Mouse (Mus musculus) bone marrow macrophage, adult 2 months (primary cell): ENCODE measurements at regions not wholly inside any gene's neighbourhood (a gene's known extent, or its start where the extent isn't known, plus 50 kb on each side); places are given as distances from the start of the nearest gene placed in this dataset.

ENCODE experiments used
- H3K27ac ChIP-seq: 2 replicates; pipeline ENCODE4 v1.5.1; 2012; ENCODE audit warnings: low read depth, low read length; ENCODE audit not compliant: insufficient read depth
- H3K4me1 ChIP-seq: 2 replicates; pipeline ENCODE4 v1.6.1; 2012; ENCODE audit warnings: low read length; ENCODE audit not compliant: control insufficient read depth, insufficient read depth
- H3K4me3 ChIP-seq: 2 replicates; pipeline ENCODE4 v1.5.1; 2012; ENCODE audit warnings: mild to moderate bottlenecking, low read length, moderate library complexity; ENCODE audit not compliant: insufficient read depth
- CTCF ChIP-seq: IDR thresholded peaks from 2 replicates; pipeline ENCODE4 v1.5.1; 2012; ENCODE audit warnings: low read depth, mild to moderate bottlenecking, low read length, moderate library complexity
- POLR2A ChIP-seq: IDR thresholded peaks from 2 replicates; pipeline ENCODE4 v1.6.1; 2012; ENCODE audit warnings: mild to moderate bottlenecking, low read depth, low read length, borderline replicate concordance

DNA sequence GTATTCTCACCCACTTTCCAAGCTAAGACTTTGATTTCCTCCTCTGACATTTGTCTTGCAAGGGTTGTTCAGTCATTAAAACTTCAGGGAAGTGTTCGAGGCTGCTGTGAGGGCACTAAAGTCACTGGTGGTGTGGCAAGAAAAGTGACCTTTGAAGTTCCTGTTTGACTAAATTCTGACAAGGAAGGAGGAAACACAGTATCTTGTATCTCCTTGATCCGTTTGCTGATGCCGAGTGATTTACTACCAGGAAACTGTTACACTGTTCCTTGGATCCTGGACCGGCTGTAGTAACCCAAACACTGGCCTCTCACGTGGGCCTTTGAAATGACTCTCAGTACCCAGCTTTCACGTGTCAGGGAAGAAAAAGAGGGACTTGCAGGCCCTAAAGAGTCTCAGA is 53.5 kb upstream of the Ralgapa2 start:
- no peak for TF ChIP-seq POLR2A
- no peak for TF ChIP-seq CTCF
- no peak overlapping the region for H3K4me3 ChIP-seq
- H3K27ac ChIP-seq, result no peak overlapping the region
- peaks cover 23% of the 10 kb centered on the region for H3K4me1 ChIP-seq

- TF ChIP-seq CTCF (no peak), POLR2A (no peak)
- Histone ChIP-seq H3K4me3 (no peak overlapping the region), H3K4me1 (peaks cover 17% of the 10 kb centered on the region), H3K27ac (no peak overlapping the region)
Observed at GRCm38 (mm10) chr2:146568171-146568842, 56.2 kb upstream of the Ralgapa2 start.

DNA sequence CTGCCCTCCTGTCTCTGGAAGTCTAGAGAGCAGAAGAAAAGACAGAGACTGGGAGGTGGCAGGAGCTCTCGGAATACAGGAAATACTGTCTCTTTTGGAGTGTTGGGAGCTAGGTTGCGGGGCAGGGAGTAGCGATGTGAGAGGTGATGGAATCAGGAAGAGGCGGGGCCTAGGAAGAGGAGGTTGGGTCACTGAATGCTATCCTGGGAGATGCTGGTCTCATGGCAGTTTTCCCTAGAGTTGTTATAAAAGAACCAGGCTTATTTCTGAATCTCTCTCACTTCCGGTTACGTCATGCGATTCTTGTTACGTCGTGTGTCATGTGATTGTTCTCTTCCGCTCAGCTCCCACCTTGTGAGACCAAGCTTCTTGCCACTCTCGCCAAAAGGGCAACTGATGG is 58.9 kb upstream of the Ralgapa2 start:
- no peak overlapping the region for H3K4me3 ChIP-seq
- H3K27ac ChIP-seq, result no peak overlapping the region
- TF ChIP-seq POLR2A, result no peak
- TF ChIP-seq CTCF, result no peak
- H3K4me1 ChIP-seq, result peaks cover 23% of the 10 kb centered on the region

- Histone ChIP-seq H3K27ac (no peak overlapping the region), H3K4me3 (no peak overlapping the region), H3K4me1 (peaks cover 29% of the 10 kb centered on the region)
- no peak for TF ChIP-seq POLR2A
- no peak for TF ChIP-seq CTCF
Observed at GRCm38 (mm10) chr2:146571857-146572256, 59.7 kb upstream of the Ralgapa2 start.

- no peak overlapping the region for H3K4me3 ChIP-seq
- H3K27ac ChIP-seq, result peak overlapping the region; percentile 79
- TF ChIP-seq CTCF (no peak), POLR2A (no peak)
- H3K4me1 ChIP-seq, result peaks cover 22% of the 10 kb centered on the region
Observed at GRCm38 (mm10) chr2:146575610-146576297, 63.6 kb upstream of the Ralgapa2 start.

DNA sequence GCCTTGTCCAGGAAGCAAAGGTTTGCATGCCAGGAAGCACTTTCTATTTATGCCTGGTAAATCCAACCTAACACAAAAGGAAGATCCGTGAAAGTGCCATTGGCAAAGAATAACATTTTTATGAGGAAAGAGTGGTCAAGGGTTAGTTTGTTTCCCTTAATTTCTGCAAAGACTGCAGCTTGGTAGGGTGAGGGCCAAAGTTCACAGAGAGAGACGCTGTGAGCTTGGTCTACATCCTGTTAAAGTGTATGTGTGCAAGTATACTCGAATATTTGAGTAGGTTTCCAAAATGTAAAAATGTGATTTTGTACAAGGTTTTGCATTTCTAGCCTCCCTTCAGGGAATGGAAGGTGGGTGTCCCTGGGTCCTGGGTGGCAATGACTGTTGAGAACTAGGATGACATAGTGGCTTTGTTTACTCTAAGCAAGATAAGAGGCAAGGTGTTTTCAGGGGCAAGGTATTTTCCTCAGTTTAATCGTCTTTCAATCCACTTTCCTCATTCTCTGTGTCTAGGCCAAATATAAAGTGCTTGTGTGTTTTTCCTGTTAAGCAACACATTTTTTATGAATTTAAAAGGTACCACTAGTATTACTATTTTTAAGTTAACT is 64.3 kb upstream of the Ralgapa2 start:
- Histone ChIP-seq H3K4me1 (peaks cover 22% of the 10 kb centered on the region), H3K27ac (peak overlapping the region; percentile 57), H3K4me3 (no peak overlapping the region)
- no peak for TF ChIP-seq CTCF
- TF ChIP-seq POLR2A, result no peak

- peaks cover 22% of the 10 kb centered on the region for H3K4me1 ChIP-seq
- H3K27ac ChIP-seq, result no peak overlapping the region
- TF ChIP-seq POLR2A (no peak), CTCF (no peak)
- no peak overlapping the region for H3K4me3 ChIP-seq
Observed at GRCm38 (mm10) chr2:146577096-146577495, 65.0 kb upstream of the Ralgapa2 start.

- Histone ChIP-seq H3K27ac (no peak overlapping the region), H3K4me3 (no peak overlapping the region), H3K4me1 (peaks cover 10% of the 10 kb centered on the region)
- TF ChIP-seq POLR2A (no peak), CTCF (no peak)
Observed at GRCm38 (mm10) chr2:146581220-146581619, 69.1 kb upstream of the Ralgapa2 start.

DNA sequence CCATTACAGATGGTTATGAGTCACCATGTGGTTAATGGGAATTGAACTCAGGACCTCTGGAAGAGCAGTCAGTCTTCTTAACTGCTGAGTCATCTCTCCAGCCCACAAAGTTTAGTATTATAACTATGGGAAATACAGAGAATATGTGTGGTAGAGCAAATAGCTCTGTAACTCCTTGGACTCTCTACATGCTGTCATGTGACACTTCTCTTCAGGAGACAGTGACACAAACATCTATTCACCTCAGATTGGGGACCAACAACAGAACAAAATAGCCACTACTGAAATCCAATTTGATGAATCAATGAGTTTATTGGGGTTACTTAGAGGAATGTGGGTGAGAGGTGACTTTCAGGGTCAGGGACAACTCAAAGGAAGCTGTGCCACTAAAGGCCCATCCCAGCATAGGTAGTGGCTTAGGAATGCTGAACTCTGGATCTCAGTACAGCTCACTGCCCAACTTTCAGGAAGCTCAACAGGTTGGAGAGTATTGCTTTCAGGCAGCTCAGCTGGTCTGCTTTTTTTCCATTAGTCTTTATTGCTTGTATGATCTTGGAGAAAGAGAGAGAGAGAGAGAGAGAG is 71.8 kb upstream of the Ralgapa2 start:
- Histone ChIP-seq H3K27ac (no peak overlapping the region), H3K4me1 (peaks cover 14% of the 10 kb centered on the region), H3K4me3 (no peak overlapping the region)
- TF ChIP-seq POLR2A (no peak), CTCF (no peak)

GRCm38 (mm10) chr2:146586381-146586780 is 74.2 kb upstream of the Ralgapa2 start:
- Histone ChIP-seq H3K4me1 (peaks cover 21% of the 10 kb centered on the region), H3K27ac (peak overlapping the region; percentile 41), H3K4me3 (no peak overlapping the region)
- TF ChIP-seq POLR2A (no peak), CTCF (no peak)

DNA sequence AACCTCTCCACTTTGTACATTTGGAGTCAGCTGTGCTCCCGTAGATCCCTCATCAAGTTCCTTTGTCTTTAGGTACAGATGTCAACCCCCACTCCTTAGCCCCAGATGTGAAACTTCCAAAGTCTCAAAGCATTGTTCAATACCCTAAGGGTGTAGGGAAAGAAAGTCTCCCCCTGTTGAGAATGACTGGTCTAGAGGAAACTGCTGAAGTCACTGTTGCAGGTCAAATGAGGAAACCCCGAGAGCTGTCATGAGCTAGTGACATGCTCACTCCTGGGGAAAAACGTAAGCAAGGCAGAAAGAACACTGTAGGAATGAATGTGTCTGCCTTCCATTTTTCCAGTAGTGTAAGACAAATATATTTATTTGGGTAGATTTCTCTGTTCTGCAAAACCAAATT is 74.8 kb upstream of the Ralgapa2 start:
- TF ChIP-seq CTCF (no peak), POLR2A (no peak)
- H3K4me3 ChIP-seq, result no peak overlapping the region
- H3K4me1 ChIP-seq, result peaks cover 24% of the 10 kb centered on the region
- H3K27ac ChIP-seq, result peak overlapping the region; percentile 41
